Mouse (Mus musculus): ENCODE measurements around the gene Tgoln1.

The Tgoln1 gene

DNA sequence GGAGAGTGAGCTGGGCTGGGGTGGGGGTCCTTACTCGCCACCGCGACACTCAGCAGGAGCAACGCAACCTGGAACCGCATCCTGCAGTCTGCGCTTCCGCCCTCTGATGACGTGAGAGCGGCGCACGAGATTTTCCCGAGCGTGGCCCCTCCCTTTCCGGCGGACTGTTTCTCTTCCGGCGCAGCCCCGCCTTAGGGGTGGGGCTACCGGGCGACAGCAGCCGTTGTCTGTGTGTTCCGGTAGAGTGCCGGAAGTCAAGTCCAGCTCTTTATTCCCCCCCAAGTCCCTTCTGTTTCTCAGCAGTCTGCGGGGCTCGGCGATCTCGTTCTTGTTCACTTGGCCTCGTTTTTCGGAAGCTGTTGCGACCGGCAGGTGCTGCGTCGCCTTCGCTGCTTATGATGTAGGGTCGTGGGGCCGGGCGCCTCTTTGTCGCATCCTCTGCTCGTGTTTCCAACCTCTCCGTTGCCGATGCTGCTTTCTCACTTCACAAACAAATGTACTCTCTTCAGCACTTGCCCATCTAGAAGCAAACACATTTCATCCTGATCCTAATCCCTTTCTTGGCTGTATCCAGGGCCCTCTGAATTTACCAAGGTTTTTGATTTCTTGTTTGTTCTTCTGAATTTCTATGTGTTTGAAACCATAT is at the start of gene Tgoln1:
TSS of gene Tgoln1 (minus strand) at position 358 of the 646 bp plus-strand sequence.
- DNase-seq (ENCODE audit: low read depth, low spot score): peak; percentile 91

DNA sequence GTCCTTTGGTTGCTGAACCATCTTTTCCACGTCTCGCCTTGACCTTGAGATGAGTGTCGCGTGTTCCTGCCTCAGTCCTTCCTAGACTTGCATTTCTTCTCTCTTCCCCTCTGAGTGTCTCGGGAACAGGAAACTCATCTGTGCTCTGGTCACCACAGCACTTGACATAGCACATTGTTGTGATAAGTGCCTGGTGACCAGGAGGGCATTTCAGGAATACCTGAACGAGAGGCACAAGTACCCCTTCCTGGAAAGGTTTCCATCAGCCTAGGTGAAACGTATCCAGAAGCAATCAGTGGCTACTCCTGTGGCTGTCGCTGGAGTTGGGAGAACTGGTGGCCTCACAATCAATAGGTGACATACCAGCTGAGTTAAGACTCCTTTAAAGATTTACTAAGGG is 47.5 kb upstream of the Tgoln1 start:
- DNase-seq (ENCODE audit: low read depth, low spot score): no peak

DNA sequence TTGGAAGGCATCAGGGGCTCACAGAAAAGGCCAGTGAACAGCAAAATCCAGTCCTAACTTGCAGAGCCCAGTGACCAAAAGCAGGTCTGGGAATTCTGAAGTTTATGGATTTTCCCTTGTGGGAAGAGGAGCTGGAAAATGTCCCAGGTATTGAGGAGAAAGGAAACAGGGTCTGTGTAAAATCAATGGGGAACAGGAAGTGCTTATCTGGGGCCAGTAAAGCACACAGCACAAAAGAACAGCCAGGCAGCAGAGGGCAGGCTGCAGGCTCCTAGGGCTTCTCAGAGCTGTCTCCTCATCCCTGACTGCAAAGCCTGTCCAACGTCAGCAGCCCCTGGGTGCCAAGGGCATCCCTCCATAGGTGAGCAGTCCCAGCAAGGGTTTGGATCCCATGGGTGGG is 46.2 kb upstream of the Tgoln1 start:
- DNase-seq (ENCODE audit: low read depth, low spot score): no peak

DNA sequence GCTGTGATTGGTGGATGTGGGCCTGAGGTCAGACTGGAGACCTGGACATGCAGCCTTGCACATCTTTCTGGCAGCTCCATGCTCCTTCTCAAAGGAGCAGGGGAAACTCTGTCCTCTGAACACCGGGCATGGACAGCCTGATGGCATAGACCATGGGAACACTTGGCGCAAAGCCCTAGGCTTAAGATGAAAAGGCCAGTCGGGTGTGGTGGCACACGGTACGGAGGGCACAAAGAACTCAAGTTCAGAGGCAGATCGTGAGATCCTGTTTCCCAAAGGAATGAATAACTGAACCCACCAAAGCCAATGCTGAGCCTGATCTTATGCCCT is 43.6 kb upstream of the Tgoln1 start:
- DNase-seq (ENCODE audit: low read depth, low spot score): no peak

DNA sequence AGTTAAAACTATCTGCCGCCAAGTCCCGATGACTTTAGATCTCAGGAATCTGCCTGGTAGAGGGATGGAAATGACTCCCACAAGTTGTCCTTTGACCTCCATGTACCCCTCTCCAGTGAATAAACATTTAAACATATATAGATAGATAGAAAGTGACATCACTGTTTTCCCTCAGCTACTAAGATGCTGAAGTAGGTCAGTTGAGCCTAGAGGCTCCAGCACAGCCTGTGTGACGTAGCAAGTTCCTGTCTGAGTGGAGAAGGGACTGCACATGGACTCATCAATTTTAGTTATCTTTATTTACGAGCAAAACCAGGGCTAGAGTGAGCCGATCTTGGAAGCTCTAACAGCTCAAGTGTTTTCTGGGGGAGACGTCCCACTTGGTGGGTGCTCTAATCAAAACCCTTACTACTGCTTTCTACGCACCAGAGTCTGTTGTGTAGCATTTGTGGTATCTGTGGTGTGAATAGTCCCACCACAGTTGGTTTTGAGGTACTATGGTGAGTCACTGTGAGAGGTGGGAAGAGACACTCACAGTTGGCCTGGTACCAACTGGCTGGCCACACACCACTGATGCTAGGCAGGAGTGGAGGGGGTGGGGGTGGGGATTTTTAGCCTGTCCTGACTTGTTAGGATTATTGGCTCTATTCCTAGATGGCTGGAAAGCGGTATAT is 43.1 kb upstream of the Tgoln1 start:
- DNase-seq (ENCODE audit: low read depth, low spot score): no peak

DNA sequence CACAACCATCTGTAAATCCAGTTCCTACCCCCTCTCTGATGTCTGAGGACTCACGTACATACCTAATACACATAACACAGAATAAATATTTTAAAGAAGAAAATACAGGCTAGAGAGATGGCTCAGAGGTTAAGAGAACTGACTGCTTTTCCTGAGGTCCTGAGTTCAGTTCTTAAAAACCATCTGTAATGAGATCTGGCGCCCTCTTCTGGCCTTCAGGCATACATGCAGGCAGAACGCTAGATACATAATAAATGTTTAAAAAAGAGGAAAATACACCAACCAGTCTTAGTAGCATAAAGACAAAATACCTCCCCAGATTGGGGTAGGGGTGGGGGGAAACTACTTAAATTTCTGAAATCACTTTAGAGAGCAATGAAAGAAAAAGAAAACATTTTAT is 41.2 kb upstream of the Tgoln1 start:
- no peak for DNase-seq (ENCODE audit: low read depth, low spot score)

DNA sequence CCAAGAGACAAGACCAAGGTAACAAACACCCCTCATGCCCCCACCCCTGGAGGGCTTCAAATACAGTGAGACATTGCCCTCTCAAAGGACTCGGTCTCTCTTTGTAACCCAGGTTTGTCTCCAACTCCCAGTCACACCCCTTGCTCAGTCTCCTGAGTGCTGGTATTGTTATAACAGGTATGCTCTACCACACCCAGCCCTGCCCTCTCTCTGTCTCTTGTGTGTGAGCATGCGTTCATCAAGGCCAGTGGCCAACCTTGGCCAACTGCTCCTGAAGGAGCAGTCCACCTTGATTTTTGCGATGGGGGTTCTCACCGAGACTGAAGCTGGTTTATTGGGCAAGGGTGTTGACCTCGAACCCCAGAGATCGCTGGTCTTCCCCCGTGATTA is 39.2 kb upstream of the Tgoln1 start:
- DNase-seq (ENCODE audit: low read depth, low spot score): no peak

- no peak for DNase-seq (ENCODE audit: low read depth, low spot score)
Observed at GRCm38 (mm10) chr6:72655309-72656052, 38.7 kb upstream of the Tgoln1 start.

GRCm38 (mm10) chr6:72654355-72654754 is 37.6 kb upstream of the Tgoln1 start:
- no peak for DNase-seq (ENCODE audit: low read depth, low spot score)

DNA sequence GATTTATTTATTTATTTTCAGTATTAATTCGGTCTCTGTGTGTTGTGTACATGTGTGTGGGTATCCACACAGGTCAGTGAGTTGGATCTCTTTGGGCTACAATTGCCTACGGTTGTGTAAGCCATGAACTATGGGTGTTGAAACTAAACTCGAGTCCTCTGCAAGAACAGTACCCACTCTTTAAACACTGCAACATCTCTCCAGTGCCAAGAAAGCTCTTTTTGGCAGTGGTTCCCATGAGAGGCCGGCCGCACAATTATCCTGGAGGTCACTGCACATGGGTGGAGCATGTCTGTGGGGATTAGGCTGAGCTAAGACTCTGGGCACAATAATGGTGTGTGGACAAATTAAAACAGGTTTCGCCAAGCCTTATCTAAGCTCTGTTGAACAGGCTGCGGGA is 36.6 kb upstream of the Tgoln1 start:
- peak; percentile 29 for DNase-seq (ENCODE audit: low read depth, low spot score)

- DNase-seq (ENCODE audit: low read depth, low spot score): no peak
Observed at GRCm38 (mm10) chr6:72650338-72650851, 33.6 kb upstream of the Tgoln1 start.

- no peak for DNase-seq (ENCODE audit: low read depth, low spot score)
Observed at GRCm38 (mm10) chr6:72648002-72648595, 31.3 kb upstream of the Tgoln1 start.

DNA sequence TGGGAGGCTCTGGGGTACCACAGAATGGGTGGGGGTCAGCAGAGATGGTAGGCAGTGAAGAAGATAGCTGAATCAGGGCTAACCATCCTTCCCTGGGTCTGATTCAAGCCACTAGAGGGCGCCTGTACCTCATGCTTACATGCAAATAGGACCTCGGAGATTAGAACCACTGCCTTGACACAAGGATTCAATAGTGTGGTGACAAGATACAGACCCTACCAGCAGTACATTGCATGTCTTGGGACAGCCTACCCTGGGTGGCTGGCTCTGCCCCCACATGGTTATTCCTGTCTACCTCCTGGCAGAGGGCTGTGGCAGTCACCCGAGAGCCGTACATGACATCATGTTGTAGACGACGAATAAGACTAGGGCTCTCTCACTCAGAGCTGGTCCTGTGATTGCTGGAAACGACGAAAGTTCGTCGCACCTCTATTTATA is 30.6 kb upstream of the Tgoln1 start:
- peak; percentile 62 for DNase-seq (ENCODE audit: low read depth, low spot score)

- no peak for DNase-seq (ENCODE audit: low read depth, low spot score)
Observed at GRCm38 (mm10) chr6:72645364-72645763, 28.6 kb upstream of the Tgoln1 start.

DNA sequence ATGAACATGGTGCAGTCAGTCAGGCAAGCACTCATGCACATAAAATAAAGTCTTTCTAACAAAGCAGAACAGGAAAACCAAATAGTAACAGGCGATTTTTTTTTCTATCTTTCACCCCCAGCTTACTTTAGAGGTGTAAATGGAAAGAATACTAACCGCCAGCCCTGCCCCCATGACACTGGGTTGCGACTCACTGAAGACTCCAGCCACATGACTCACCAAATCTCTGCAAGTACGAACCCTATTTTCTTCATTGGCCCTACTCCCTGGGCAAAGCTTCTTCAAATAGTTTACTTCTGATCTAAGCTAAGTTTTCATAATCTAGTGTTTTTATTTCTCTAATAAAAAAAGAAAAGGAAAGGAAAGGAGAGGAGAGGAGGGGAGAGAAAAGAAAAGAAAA is 27.8 kb upstream of the Tgoln1 start:
- no peak for DNase-seq (ENCODE audit: low read depth, low spot score)

DNA sequence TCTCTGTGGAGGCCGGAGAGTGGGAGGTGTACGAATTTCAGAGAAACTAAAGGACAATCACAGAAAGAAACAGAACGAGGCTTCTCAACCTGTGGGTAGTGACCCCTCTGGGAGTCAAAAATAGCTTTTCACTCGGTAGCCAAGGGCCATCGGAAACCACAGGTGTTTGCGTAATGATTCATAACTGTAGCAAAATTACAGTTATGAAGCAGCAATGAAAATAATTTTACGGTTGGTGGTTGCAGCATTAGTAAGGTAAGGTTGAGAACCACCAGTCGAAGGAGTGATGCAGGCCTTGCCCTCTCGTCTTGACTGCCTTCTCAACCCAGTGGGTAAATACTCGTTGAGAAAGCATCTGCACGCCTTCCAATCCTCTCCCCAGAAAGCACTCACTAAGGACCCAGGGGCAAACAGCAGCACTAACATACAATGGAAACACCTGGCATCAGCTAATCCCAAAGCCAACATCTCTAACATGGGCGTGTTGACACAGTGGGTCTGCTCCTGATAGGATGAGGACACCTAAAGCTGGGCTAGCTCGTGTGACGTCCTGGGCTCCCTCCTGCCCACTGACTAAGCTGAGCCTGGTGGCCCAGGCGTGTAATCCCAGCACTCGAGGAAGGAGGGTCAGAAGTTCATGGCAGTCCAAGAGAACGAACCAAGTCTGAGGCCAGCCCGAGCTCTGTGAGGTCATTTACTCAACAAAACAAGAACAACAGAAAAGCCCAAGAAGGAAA is 24.6 kb upstream of the Tgoln1 start:
- DNase-seq (ENCODE audit: low read depth, low spot score): no peak

GRCm38 (mm10) chr6:72636940-72637339 is 20.1 kb upstream of the Tgoln1 start:
- no peak for DNase-seq (ENCODE audit: low read depth, low spot score)

DNA sequence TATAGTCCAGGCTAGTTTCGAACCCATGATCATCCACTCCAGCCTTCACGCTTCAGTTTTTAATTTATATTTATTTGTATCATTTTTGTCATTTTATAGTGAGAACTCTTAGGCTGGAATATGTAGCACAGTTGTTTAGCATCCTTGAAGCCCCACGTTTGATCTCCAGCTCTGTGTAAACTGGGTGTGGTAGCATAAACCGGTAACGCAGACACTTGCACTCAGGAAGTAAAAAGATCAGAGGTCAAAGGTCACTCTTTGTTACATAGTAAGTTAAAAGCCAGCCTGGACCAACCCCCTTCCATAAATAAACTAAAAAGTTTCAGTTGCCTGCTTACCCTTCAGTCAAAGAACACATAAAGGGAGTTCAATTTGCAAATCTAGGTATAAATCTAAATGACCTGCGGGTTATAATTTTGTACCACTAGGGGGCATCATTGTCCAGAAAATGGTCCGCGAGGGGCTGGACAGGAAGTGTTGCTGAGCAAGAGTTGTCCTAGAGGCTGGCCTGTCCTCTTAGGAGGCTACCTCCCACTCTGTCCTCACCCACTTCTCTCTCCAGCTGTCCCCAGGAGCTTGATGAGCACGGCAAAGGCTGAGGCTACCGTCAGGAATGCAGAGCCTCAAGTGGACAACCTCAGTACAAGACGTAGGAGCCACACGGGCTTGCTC is 19.1 kb upstream of the Tgoln1 start:
- peak; percentile 45 for DNase-seq (ENCODE audit: low read depth, low spot score)

GRCm38 (mm10) chr6:72634311-72634710 is 17.5 kb upstream of the Tgoln1 start:
- no peak for DNase-seq (ENCODE audit: low read depth, low spot score)

- no peak for DNase-seq (ENCODE audit: low read depth, low spot score)
Observed at GRCm38 (mm10) chr6:72631700-72632099, 14.9 kb upstream of the Tgoln1 start.

GRCm38 (mm10) chr6:72630961-72631360 is 14.2 kb upstream of the Tgoln1 start:
- DNase-seq (ENCODE audit: low read depth, low spot score): no peak

All from retina, postnatal 7 days (tissue).